Mouse (Mus musculus) hindbrain, embryonic 12.5 days (tissue): Measurements from ENCODE around the gene Hibadh. TPM values are rescaled to one million over a fixed set of nuclear protein-coding genes. Genes with fewer than 3 reads are reported as not detected.

Experiments used
- ATAC-seq: fragments of 200-750 bp; cut with Nextera tagmentation; 2 replicates; pipeline ENCODE4 v1.8.0; 2017; ENCODE audit warnings: moderate TSS enrichment; ENCODE audit not compliant: low FRiP score
- H3K27ac ChIP-seq: fragments of 300-500 bp; sonication (generic); 2 replicates; pipeline ENCODE4 v1.5.1; 2016; ENCODE audit warnings: mild to moderate bottlenecking
- H3K27me3 ChIP-seq: fragments of 300-500 bp; sonication (generic); 2 replicates; pipeline ENCODE4 v1.6.1; 2016; ENCODE audit warnings: mild to moderate bottlenecking
- H3K36me3 ChIP-seq: fragments of 300-500 bp; sonication (generic); 2 replicates; pipeline ENCODE4 v1.6.1; 2016; ENCODE audit warnings: mild to moderate bottlenecking
- H3K4me1 ChIP-seq: fragments of 300-500 bp; sonication (generic); 2 replicates; pipeline ENCODE4 v1.6.1; 2016
- H3K4me2 ChIP-seq: fragments of 300-500 bp; sonication (generic); replicated peaks from 2 replicates; pipeline ENCODE4 v1.6.1; 2016; ENCODE audit warnings: mild to moderate bottlenecking
- H3K4me3 ChIP-seq: fragments of 300-500 bp; sonication (generic); 2 replicates; pipeline ENCODE4 v1.5.1; 2016; ENCODE audit warnings: mild to moderate bottlenecking
- H3K9ac ChIP-seq: fragments of 300-500 bp; sonication (generic); 2 replicates; pipeline ENCODE4 v1.6.1; 2016; ENCODE audit warnings: mild to moderate bottlenecking, moderate library complexity
- H3K9me3 ChIP-seq: fragments of 300-500 bp; sonication (generic); replicated peaks from 2 replicates; pipeline ENCODE4 v1.6.1; 2016; ENCODE audit warnings: mild to moderate bottlenecking
- WGBS: fragments of 180-500 bp; shearing (Covaris S2); methylation state at CpG from one replicate; pipeline ENCODE4 v1.1.7; 2016; 5-methylcytosine and 5-hydroxymethylcytosine counted together
- polyA plus RNA-seq: library from polyadenylated mRNA; unstranded; fragments of >200 nt; fragmentation: Nextera tagmentation; extraction: Ambion mirVana; gene quantifications from 2 replicates; pipeline ENCODE4 v1.2.1, GENCODE M21; 2016

Gene Hibadh
- polyA plus RNA-seq, 1 experiment from 2014 or later = 63.8 TPM

GRCm38 (mm10) chr6:52630625-52631024, 9.6 kb downstream of the Hibadh start:
- no peak overlapping the region for H3K27ac ChIP-seq
- H3K27me3 ChIP-seq = no peaks in the 10 kb centered on the region
- no peak overlapping the region for H3K4me3 ChIP-seq
- 92% methylated on average over 4 of the region's 4 CpGs for WGBS
- no peaks in the 10 kb centered on the region for H3K9me3 ChIP-seq
- ATAC-seq = no peak
- no peaks in the 10 kb centered on the region for H3K36me3 ChIP-seq
- H3K9ac ChIP-seq = no peak overlapping the region
- H3K4me2 ChIP-seq = no peak overlapping the region
- no peaks in the 10 kb centered on the region for H3K4me1 ChIP-seq

- Histone ChIP-seq H3K4me2 (no peak overlapping the region), H3K27ac (no peak overlapping the region), H3K36me3 (no peaks in the 10 kb centered on the region), H3K4me1 (no peaks in the 10 kb centered on the region), H3K4me3 (no peak overlapping the region), H3K9me3 (no peaks in the 10 kb centered on the region), H3K27me3 (no peaks in the 10 kb centered on the region), H3K9ac (no peak overlapping the region)
- WGBS = 96% methylated on average over 4 of the region's 4 CpGs
- ATAC-seq = no peak
Observed at GRCm38 (mm10) chr6:52629180-52629579, 11.0 kb downstream of the Hibadh start.

DNA sequence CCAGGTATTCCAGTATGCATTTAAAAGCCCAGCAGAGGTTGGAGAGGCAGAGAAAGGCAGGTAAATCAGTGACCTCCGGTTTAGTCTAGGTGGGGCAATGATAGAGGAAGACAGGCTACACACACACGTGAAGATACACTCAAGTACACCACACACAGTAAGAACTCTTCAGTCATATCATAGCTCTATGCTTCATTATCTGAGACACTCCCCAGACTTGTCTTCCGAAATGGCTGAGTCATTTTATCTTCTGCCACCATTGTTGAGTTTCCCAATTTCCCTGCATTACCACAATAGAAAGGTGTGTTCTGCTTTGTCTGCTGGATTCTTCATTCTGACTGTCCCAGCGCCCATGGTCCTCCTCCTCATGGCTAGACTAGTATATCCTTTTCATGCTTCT, 13.5 kb downstream of the Hibadh start:
- Histone ChIP-seq H3K27me3 (no peaks in the 10 kb centered on the region), H3K36me3 (peaks cover 3% of the 10 kb centered on the region; the same call in 1 of the 2 replicates), H3K4me3 (no peak overlapping the region), H3K4me1 (no peaks in the 10 kb centered on the region), H3K4me2 (no peak overlapping the region), H3K9me3 (no peaks in the 10 kb centered on the region), H3K9ac (no peak overlapping the region), H3K27ac (no peak overlapping the region)
- ATAC-seq = no peak
- WGBS = 91% methylated on average over 4 of the region's 4 CpGs

GRCm38 (mm10) chr6:52623741-52624140, 16.4 kb downstream of the Hibadh start:
- no peaks in the 10 kb centered on the region for H3K9me3 ChIP-seq
- no peak overlapping the region for H3K4me3 ChIP-seq
- H3K9ac ChIP-seq = no peak overlapping the region
- H3K27ac ChIP-seq = no peak overlapping the region
- H3K4me2 ChIP-seq = no peak overlapping the region
- no peaks in the 10 kb centered on the region for H3K27me3 ChIP-seq
- peaks cover 13% of the 10 kb centered on the region for H3K36me3 ChIP-seq
- ATAC-seq = no peak
- H3K4me1 ChIP-seq = no peaks in the 10 kb centered on the region
- over 99% methylated on average over 3 of the region's 3 CpGs for WGBS

- 80% methylated on average over 11 of the region's 11 CpGs for WGBS
- no peak overlapping the region for H3K4me3 ChIP-seq
- no peak overlapping the region for H3K9ac ChIP-seq
- H3K27ac ChIP-seq = no peak overlapping the region
- H3K27me3 ChIP-seq = no peaks in the 10 kb centered on the region
- H3K9me3 ChIP-seq = no peaks in the 10 kb centered on the region
- no peak for ATAC-seq
- no peaks in the 10 kb centered on the region for H3K4me1 ChIP-seq
- no peak overlapping the region for H3K4me2 ChIP-seq
- peaks cover 13% of the 10 kb centered on the region for H3K36me3 ChIP-seq
Observed at GRCm38 (mm10) chr6:52621731-52622480, 18.3 kb downstream of the Hibadh start.

DNA sequence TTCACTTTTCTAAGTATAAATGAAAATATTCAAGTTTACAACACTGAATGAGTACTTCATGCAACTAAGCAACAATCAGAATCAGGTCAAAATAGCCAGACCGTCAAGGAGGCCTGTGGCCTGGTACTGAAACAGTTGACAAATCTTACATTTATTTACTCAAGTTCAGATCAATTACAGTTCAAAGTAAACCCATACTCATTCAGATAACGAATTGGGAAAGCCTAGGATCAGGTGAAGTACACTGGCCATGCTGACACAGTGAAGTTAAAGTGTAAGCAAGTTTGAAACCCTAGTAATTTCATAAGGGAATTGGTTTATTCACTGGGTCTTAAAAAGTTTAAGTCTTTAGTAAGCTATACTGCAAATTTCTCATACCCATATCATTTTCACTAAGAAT, 20.1 kb downstream of the Hibadh start:
- 86% methylated on average over 2 of the region's 2 CpGs for WGBS
- H3K27ac ChIP-seq = no peak overlapping the region
- ATAC-seq = no peak
- H3K4me3 ChIP-seq = no peak overlapping the region
- no peaks in the 10 kb centered on the region for H3K9me3 ChIP-seq
- peaks cover 13% of the 10 kb centered on the region for H3K36me3 ChIP-seq
- no peaks in the 10 kb centered on the region for H3K27me3 ChIP-seq
- H3K9ac ChIP-seq = no peak overlapping the region
- H3K4me1 ChIP-seq = no peaks in the 10 kb centered on the region
- no peak overlapping the region for H3K4me2 ChIP-seq

GRCm38 (mm10) chr6:52609626-52610352, 30.4 kb downstream of the Hibadh start:
- Histone ChIP-seq H3K4me1 (no peaks in the 10 kb centered on the region), H3K9me3 (no peaks in the 10 kb centered on the region), H3K36me3 (0 out of 2 replicates have a peak, but pooled peaks cover 3% of the 10 kb centered on the region), H3K27me3 (no peaks in the 10 kb centered on the region), H3K27ac (no peak overlapping the region), H3K4me3 (no peak overlapping the region), H3K4me2 (no peak overlapping the region), H3K9ac (no peak overlapping the region)
- 85% methylated on average over 6 of the region's 6 CpGs for WGBS
- no peak for ATAC-seq

GRCm38 (mm10) chr6:52608121-52608520, 32.1 kb downstream of the Hibadh start:
- Histone ChIP-seq H3K4me2 (no peak overlapping the region), H3K27me3 (no peaks in the 10 kb centered on the region), H3K4me3 (no peak overlapping the region), H3K36me3 (0 out of 2 replicates have a peak, but pooled peaks cover 3% of the 10 kb centered on the region), H3K9ac (no peak overlapping the region), H3K27ac (no peak overlapping the region), H3K4me1 (no peaks in the 10 kb centered on the region), H3K9me3 (no peaks in the 10 kb centered on the region)
- no peak for ATAC-seq
- 86% methylated on average over 4 of the region's 4 CpGs for WGBS

- ATAC-seq = no peak
- Histone ChIP-seq H3K27ac (no peak overlapping the region), H3K4me3 (no peak overlapping the region), H3K4me2 (no peak overlapping the region), H3K27me3 (no peaks in the 10 kb centered on the region), H3K36me3 (0 out of 2 replicates have a peak, but pooled peaks cover 3% of the 10 kb centered on the region), H3K4me1 (no peaks in the 10 kb centered on the region), H3K9ac (no peak overlapping the region), H3K9me3 (no peaks in the 10 kb centered on the region)
- WGBS = 91% methylated on average over 7 of the region's 7 CpGs
Observed at GRCm38 (mm10) chr6:52606746-52607347, 33.3 kb downstream of the Hibadh start.

DNA sequence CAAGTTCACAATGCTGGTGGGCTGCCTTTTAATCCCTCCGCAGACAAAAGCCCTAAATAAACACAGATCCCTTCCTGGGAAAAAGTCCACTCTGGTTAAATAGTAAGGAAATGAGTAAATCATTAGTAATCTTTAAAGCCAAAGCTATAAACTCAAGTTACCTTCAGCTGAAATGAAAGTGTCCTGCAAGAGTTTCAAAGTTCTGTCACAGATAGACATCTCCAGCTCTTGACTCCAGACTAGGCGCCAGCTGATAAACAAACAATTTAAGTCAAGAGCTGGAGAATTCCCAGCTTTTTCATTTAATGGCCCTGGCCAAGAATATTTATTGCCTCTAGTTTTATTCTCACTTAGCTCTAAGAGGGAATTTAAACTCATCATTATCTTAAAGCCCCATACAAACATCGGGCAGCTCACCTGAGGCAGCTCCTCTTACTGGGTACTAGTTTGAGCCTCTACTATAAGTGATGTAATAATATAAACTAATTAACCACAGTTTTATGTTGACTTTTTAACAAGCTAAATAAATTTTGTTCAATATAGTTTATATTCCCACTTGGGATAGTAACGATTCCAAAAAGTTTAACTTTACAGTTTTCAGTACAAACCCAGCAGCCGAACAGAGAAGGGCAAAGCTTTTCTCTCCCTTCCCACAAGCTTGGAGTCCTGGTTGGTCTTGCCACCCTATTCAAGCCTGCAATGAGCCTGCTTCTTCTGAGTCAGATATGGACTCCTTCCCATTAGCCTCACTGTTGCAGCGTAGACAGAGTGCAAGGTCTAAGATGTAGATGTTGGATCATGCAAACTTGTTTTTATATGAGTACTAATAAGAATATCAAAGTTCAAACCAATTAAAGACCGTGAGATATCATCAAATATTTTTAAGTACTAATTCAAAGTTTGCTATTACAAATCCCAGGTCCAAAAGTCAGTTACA, 38.2 kb downstream of the Hibadh start:
- H3K27ac ChIP-seq = no peak overlapping the region
- no peak for ATAC-seq
- WGBS = 87% methylated on average over 7 of the region's 7 CpGs

GRCm38 (mm10) chr6:52601117-52601516, 39.1 kb downstream of the Hibadh start:
- Histone ChIP-seq H3K27ac (no peak overlapping the region), H3K9ac (no peak overlapping the region), H3K36me3 (no peaks in the 10 kb centered on the region), H3K27me3 (no peaks in the 10 kb centered on the region), H3K4me1 (no peaks in the 10 kb centered on the region), H3K4me2 (no peak overlapping the region), H3K4me3 (no peak overlapping the region), H3K9me3 (no peaks in the 10 kb centered on the region)
- ATAC-seq = no peak
- WGBS = 72% methylated on average over 4 of the region's 4 CpGs

More for the DNA sequence above, 38.2 kb downstream of the Hibadh start:
- Histone ChIP-seq H3K27me3 (no peaks in the 10 kb centered on the region), H3K4me2 (no peak overlapping the region), H3K4me3 (no peak overlapping the region), H3K9ac (no peak overlapping the region), H3K4me1 (no peaks in the 10 kb centered on the region), H3K36me3 (no peaks in the 10 kb centered on the region), H3K9me3 (no peaks in the 10 kb centered on the region)

- ATAC-seq = no peak
- Histone ChIP-seq H3K27me3 (no peaks in the 10 kb centered on the region), H3K9me3 (no peaks in the 10 kb centered on the region), H3K27ac (no peak overlapping the region), H3K9ac (no peak overlapping the region), H3K4me1 (0 out of 2 replicates have a peak, but pooled peaks cover 2% of the 10 kb centered on the region), H3K36me3 (no peaks in the 10 kb centered on the region), H3K4me3 (no peak overlapping the region), H3K4me2 (no peak overlapping the region)
- WGBS = 87% methylated on average over 1 of the region's 1 CpGs
Observed at GRCm38 (mm10) chr6:52594752-52595151, 45.4 kb downstream of the Hibadh start.
